Mouse (Mus musculus) olfactory bulb, adult 2 months (tissue): ENCODE data around the gene 4930524B15Rik. TPM values are rescaled to one million over a fixed set of nuclear protein-coding genes. Genes with fewer than 3 reads are reported as not detected.

Source experiments
- H3K27ac ChIP-seq: fragments of 200-500 bp; 2 replicates; pipeline ENCODE4 v1.5.1; 2012; ENCODE audit warnings: low read depth, low read length; ENCODE audit not compliant: insufficient read depth
- H3K4me1 ChIP-seq: fragments of 200-500 bp; 2 replicates; pipeline ENCODE4 v1.6.1; 2012; ENCODE audit warnings: low read length; ENCODE audit not compliant: control insufficient read depth, insufficient read depth
- H3K4me3 ChIP-seq: fragments of 200-500 bp; 2 replicates; pipeline ENCODE4 v1.5.1; 2012; ENCODE audit warnings: mild to moderate bottlenecking, low read depth, low read length, moderate library complexity; ENCODE audit not compliant: insufficient read depth
- CTCF ChIP-seq: fragments of 200-500 bp; IDR thresholded peaks from 2 replicates; pipeline ENCODE4 v1.5.1; 2012; ENCODE audit warnings: low read depth, mild to moderate bottlenecking, low read length, moderate library complexity; ENCODE audit not compliant: insufficient read depth
- POLR2A ChIP-seq: fragments of 200-500 bp; IDR thresholded peaks from 2 replicates; pipeline ENCODE4 v1.6.1; 2012; ENCODE audit warnings: mild to moderate bottlenecking, low read depth, low read length, moderate library complexity; ENCODE audit not compliant: insufficient read depth
- WGBS: fragments of 180-500 bp; shearing (Covaris S2); methylation state at CpG from one replicate; pipeline ENCODE4 v1.1.7; 2018; 5-methylcytosine and 5-hydroxymethylcytosine counted together
- polyA plus RNA-seq: library from polyadenylated mRNA; stranded (reverse); fragments of >200 nt; gene quantifications from 2 replicates; pipeline ENCODE4 v1.2.4, GENCODE M21; 2012; ENCODE audit warnings: low replicate concordance; ENCODE audit not compliant: missing spikeins, insufficient read depth, insufficient read length

The 4930524B15Rik gene
- polyA plus RNA-seq, 1 experiment: not detected

DNA sequence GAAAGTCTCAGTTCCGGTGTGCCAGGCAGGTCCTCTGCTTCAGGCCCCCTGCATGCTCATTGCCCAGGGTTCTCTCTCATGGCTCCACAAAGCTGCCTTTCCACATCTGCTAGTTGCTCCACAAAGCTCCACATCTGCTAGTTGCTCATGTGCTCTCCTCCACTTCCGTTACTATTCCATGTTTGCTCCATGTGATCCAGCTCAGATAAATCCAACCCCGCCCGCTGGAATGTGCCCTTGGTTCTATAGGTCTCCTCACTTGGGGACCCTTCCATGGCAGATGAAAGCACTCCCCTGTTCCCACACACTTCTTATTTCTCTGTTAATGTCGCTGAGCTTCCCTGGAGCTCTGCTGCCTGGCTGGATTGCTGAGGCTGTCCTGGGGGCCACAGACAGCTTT lies 61.2 kb downstream of the 4930524B15Rik start:
- whole genome bisulfite sequencing: 41% methylated on average over 5 of the region's 5 CpGs
- H3K4me3 ChIP-seq: no peak overlapping the region
- peak overlapping the region; percentile 62 for H3K27ac ChIP-seq
- peaks cover 47% of the 10 kb centered on the region for H3K4me1 ChIP-seq
- TF ChIP-seq POLR2A (no peak), CTCF (no peak)

DNA sequence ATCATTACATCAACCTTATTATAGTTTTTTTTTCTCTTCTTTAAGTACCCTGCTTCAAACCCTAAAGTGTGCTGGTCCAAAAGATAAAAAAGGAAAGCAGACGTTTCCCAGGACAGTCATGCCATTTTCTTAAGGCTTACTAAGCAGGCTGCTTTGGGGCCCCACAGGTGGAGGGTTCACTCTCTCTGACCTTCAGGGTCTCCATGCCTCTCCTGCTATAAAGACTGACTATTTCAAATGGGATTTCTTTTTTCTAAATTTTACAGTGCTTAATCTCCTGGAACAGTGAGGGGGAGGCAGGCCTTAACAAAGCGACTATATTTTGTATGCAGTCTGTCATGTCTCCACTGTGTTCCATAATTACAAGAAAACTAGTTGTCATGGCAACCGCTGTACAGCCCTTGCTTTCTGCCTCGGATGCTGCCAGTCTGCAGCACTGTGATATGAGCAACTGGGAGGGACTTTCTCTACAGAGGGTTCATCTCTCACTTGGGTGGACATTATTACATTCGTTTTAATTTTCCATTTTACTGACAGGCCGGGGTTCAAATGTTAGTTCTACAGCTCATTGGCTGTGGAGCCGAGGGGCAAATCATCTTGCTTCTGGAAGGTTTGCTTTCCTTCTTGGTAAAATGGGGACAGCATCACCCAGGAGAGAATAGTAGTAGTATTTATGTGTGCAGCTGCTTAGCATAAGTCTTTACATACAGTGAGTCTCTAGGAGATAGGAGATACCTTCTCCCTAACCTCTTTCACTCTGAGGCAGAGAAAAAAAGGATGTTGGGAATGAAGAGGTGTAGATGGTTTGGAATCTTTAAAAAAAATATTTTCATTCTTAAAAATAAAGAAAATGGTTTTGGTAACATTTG lies 62.3 kb downstream of the 4930524B15Rik start:
- H3K27ac ChIP-seq: peak overlapping the region; percentile 86
- 21% methylated on average over 7 of the region's 7 CpGs for WGBS
- H3K4me1 ChIP-seq: peaks cover 44% of the 10 kb centered on the region
- TF ChIP-seq CTCF (no peak), POLR2A (no peak)
- no peak overlapping the region for H3K4me3 ChIP-seq

DNA sequence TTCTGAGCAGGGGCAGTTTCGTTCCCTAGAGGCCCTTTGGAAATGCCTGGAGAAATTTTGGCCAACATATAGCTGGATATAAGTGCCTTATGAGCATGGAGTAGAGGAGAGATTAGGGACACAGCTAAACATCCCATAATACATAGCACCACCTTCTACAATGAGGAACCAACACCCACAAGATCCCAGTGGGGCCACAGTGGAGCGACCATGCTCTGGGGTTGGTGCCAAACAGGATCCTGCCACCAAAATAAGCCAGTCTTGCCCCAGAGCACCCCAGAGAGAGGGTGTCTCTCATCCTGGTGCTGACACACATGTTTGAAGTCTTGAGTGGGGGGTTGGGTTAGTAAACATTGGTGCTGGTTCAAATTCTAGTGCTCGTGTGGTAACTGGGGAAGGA lies 63.2 kb downstream of the 4930524B15Rik start:
- 58% methylated on average over 3 of the region's 3 CpGs for WGBS
- no peak overlapping the region for H3K4me3 ChIP-seq
- H3K27ac ChIP-seq: no peak overlapping the region
- TF ChIP-seq CTCF (no peak), POLR2A (no peak)
- H3K4me1 ChIP-seq: peaks cover 44% of the 10 kb centered on the region

Other genes starting within 250 kb of the 4930524B15Rik start
- gene Cpeb4, start 93.4 kb upstream of the 4930524B15Rik start, polyA plus RNA-seq: not detected in 2 replicates
- 206 and 450 TPM in 2 replicates for gene Nsg2, start 34.9 kb downstream of the 4930524B15Rik start, polyA plus RNA-seq
- gene Il9r, start 234.7 kb downstream of the 4930524B15Rik start, polyA plus RNA-seq: not detected in 2 replicates
- not detected in 2 replicates for gene Snrnp25, start 239.8 kb downstream of the 4930524B15Rik start, polyA plus RNA-seq